Mouse (Mus musculus): ENCODE measurements around the gene Izumo1r. TPM values are rescaled to one million over a fixed set of nuclear protein-coding genes. Genes with fewer than 3 reads are reported as not detected.

The Izumo1r gene
- total and polyA plus RNA-seq, 2 experiments from 2014 or later: not detected

DNA sequence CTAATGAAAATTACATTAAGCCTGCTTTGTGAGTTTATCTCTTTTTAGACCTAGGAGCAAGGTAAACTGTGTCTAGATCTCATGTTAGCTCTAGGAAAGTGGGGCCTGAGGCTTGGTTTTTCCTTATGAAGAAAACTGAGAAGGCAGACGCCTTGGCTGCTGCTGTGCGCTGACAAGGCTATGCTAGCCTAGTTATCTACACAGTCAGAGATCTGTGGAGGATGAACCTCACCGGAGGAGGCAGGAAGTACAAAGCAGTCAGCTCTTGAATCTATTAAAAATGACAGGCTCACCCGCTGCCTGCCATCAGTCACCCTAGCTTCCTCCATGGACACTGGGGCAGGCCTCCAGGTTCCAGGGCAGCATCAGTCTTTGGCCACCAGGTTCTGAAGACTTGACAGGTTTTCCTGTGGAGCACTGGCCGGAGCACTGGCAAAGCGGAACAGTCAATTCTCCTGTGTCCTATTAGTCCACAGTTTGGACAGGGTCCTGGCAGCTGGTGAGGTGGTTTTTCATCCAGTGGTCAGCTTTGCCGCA lies 45.5 kb downstream of the Izumo1r start:
- Histone ChIP-seq H3K9me3 (ENCODE audit: low read length) (no peaks in the 10 kb centered on the region), H3K27me3 (ENCODE audit: insufficient read depth, low read length) (peaks cover 15% of the 10 kb centered on the region; the same call in 1 of the 2 replicates), H3K4me1 (ENCODE audit: insufficient read depth, low read length) (peaks cover 5% of the 10 kb centered on the region), H3K36me3 (ENCODE audit: insufficient read depth, low read length) (no peaks in the 10 kb centered on the region), H3K9ac (replicated peaks; ENCODE audit: low read length) (no peak overlapping the region), H3K27ac (no peak overlapping the region), H3K4me2 (ENCODE audit: low read depth, low read length) (no peak overlapping the region), H3K4me3 (ENCODE audit: low read length) (no peak overlapping the region)
- ATAC-seq: no peak
- no peak for TF ChIP-seq CTCF (IDR thresholded peaks at IDR 0.05; ENCODE audit: low read depth)
- no peak for DNase-seq (ENCODE audit: low spot score)
- WGBS: 60% methylated on average over 7 of the region's 7 CpGs

DNA sequence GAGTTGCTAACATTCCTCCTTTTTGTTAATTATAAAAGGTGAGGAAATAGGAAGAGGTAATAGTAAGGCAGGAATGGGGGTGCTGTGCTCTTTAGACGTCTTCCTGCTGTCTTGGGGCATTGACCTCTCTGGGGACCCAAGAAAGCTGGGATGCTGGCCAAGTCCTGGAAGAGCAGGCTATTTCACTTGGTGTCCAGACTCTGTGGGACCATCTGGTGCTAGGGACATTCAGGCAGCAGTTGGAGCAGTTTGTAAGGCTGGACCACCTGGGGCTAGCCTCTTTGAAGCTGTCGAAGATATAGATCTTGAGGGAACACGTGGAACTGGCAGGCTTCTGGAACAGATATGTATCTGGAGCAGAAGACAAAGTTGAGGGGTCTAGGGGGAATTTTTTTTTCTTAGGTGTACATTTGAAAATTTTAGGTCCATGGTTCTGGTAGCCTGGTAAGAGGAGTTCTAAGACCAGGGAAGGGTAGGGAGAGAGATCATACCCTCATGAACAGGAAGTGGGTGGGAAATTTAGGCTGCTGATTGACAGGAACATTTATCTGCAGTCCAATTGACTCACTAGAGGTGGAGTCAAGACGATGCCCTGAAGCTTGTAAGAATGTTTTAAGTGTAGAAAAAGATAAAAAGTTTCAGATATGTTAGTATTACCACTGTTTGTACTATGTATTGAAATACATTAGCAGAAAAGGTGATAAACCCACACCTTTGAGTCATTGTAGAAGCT lies 46.7 kb downstream of the Izumo1r start:
- Histone ChIP-seq H3K4me1 (ENCODE audit: insufficient read depth, low read length) (peaks cover 5% of the 10 kb centered on the region), H3K27ac (no peak overlapping the region), H3K9me3 (ENCODE audit: low read length) (no peaks in the 10 kb centered on the region), H3K4me2 (ENCODE audit: low read depth, low read length) (no peak overlapping the region), H3K27me3 (ENCODE audit: insufficient read depth, low read length) (peaks cover 15% of the 10 kb centered on the region; the same call in 1 of the 2 replicates), H3K4me3 (ENCODE audit: low read length) (no peak overlapping the region), H3K9ac (replicated peaks; ENCODE audit: low read length) (no peak overlapping the region), H3K36me3 (ENCODE audit: insufficient read depth, low read length) (no peaks in the 10 kb centered on the region)
- DNase-seq (ENCODE audit: low spot score): peak; percentile 42
- no peak for ATAC-seq
- TF ChIP-seq CTCF (IDR thresholded peaks at IDR 0.05; ENCODE audit: low read depth): no peak
- 31% methylated on average over 4 of the region's 4 CpGs for WGBS

DNA sequence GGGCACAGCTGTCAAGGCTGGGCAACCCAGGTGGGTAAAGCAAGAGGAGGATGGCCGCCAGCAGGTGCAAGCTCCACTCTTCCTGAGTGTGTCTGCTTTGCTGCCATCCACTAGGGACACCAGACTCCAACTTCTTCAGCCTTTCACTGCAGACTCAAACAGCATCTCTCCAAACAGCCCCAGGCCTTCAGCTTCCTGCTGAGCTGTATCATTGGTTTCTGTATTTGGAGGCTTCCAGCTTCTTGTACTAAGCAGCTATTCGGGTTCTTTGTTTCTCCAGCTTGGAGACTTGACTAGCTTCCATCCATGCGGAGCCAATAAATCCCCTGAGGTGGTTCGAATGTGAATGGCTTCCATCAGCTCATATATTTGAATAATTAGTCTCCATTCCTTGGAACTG lies 49.2 kb downstream of the Izumo1r start:
- H3K4me2 ChIP-seq (ENCODE audit: low read depth, low read length): no peak overlapping the region
- DNase-seq (ENCODE audit: low spot score) (peak; percentile 46), ATAC-seq (peak; percentile 55; the same call in 1 of the 2 replicates)
- no peaks in the 10 kb centered on the region for H3K36me3 ChIP-seq (ENCODE audit: insufficient read depth, low read length)
- no peaks in the 10 kb centered on the region for H3K9me3 ChIP-seq (ENCODE audit: low read length)
- no peak overlapping the region for H3K9ac ChIP-seq (replicated peaks; ENCODE audit: low read length)
- peaks cover 3% of the 10 kb centered on the region; the same call in 1 of the 2 replicates for H3K27me3 ChIP-seq (ENCODE audit: insufficient read depth, low read length)
- no peaks in the 10 kb centered on the region; the same call in 1 of the 2 replicates for H3K4me1 ChIP-seq (ENCODE audit: insufficient read depth, low read length)
- H3K4me3 ChIP-seq (ENCODE audit: low read length): no peak overlapping the region
- WGBS: 51% methylated on average over 4 of the region's 4 CpGs
- no peak overlapping the region for H3K27ac ChIP-seq
- peak; percentile 50 for TF ChIP-seq CTCF (IDR thresholded peaks at IDR 0.05; ENCODE audit: low read depth)

DNA sequence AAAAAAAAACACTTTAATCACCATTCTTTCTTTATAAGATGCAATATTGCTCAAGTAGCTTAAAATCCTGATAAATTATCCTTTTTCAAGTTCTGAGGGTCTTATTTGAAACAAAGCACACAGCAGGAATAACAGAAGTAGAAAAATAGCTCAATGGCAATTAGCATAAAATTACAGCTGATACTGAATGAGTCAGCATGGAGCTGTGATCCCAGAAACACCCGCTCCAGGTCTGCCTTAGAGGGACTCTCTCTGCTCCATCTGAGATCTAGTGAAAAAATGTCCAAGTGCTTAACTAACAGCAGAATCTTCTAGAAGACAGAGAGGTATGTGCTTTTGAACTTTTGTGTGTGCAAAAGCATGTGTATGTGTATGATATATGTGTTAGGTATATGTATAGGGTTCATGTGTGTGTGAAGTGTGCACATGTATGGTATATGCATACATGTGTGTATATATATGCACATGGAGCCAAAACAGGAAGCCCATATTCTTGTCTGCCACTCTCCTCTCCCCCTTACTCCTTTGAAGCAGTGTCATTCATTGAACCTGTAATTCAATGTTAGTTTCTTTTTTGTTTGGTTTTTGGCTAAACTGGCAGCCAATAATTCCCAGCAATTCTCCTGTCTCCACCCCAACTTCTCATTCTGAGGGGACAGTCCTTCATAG lies 55.3 kb downstream of the Izumo1r start:
- Histone ChIP-seq H3K27ac (no peak overlapping the region), H3K27me3 (ENCODE audit: insufficient read depth, low read length) (no peaks in the 10 kb centered on the region), H3K4me2 (ENCODE audit: low read depth, low read length) (no peak overlapping the region), H3K4me1 (ENCODE audit: insufficient read depth, low read length) (no peaks in the 10 kb centered on the region), H3K9me3 (ENCODE audit: low read length) (no peaks in the 10 kb centered on the region), H3K36me3 (ENCODE audit: insufficient read depth, low read length) (no peaks in the 10 kb centered on the region), H3K9ac (replicated peaks; ENCODE audit: low read length) (no peak overlapping the region), H3K4me3 (ENCODE audit: low read length) (no peak overlapping the region)
- TF ChIP-seq CTCF (IDR thresholded peaks at IDR 0.05; ENCODE audit: low read depth): no peak
- WGBS: 48% methylated on average over 1 of the region's 1 CpGs
- ATAC-seq (no peak), DNase-seq (ENCODE audit: low spot score) (no peak)

DNA sequence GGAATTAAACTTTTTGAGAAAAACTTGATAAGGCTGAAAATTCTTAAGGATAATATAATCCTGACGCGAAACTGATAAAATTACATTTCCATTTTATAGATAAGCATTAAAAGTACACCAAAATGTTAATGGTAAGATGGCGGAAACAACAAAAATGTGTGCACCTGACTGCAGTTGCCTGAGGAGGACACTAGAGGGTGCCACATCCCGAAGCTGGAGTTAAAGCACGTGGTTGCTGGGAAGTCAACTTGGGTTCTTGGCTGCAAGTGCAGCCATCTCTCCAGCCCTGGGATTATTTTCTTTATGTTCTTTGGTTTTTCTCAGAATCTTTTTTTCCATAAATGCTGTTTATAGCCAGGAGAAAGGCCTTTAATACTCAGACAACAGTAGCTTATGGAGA lies 57.3 kb downstream of the Izumo1r start:
- TF ChIP-seq CTCF (IDR thresholded peaks at IDR 0.05; ENCODE audit: low read depth): peak; percentile 57
- Histone ChIP-seq H3K9ac (replicated peaks; ENCODE audit: low read length) (no peak overlapping the region), H3K9me3 (ENCODE audit: low read length) (no peaks in the 10 kb centered on the region), H3K27me3 (ENCODE audit: insufficient read depth, low read length) (no peaks in the 10 kb centered on the region), H3K27ac (no peak overlapping the region), H3K4me2 (ENCODE audit: low read depth, low read length) (no peak overlapping the region), H3K36me3 (ENCODE audit: insufficient read depth, low read length) (no peaks in the 10 kb centered on the region), H3K4me1 (ENCODE audit: insufficient read depth, low read length) (no peaks in the 10 kb centered on the region), H3K4me3 (ENCODE audit: low read length) (no peak overlapping the region)
- ATAC-seq (no peak), DNase-seq (ENCODE audit: low spot score) (no peak)
- WGBS: 58% methylated on average over 5 of the region's 5 CpGs

DNA sequence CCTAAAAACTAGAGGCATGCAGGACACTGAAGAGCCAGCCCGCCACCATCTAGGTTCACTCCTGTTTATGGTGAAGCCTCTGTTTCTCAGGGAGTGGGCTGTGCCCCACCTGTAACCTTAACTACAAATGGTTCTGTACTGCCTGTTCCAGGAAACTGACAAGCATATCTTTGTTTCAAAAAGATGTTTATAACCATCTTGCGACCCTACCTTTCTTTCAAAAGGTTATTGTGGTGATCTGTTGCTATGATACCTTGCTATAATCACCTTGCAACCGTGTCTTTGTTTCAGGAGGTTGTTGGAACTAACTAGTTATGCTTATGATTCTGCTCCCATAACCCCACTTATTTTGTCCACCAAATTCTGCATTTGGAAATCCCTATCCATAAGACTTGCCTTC lies 59.8 kb downstream of the Izumo1r start:
- no peak for TF ChIP-seq CTCF (IDR thresholded peaks at IDR 0.05; ENCODE audit: low read depth)
- no peak overlapping the region for H3K4me3 ChIP-seq (ENCODE audit: low read length)
- H3K4me2 ChIP-seq (ENCODE audit: low read depth, low read length): no peak overlapping the region
- H3K27ac ChIP-seq: no peak overlapping the region
- H3K9ac ChIP-seq (replicated peaks; ENCODE audit: low read length): no peak overlapping the region
- DNase-seq (ENCODE audit: low spot score) (no peak), ATAC-seq (no peak)
- no peaks in the 10 kb centered on the region for H3K9me3 ChIP-seq (ENCODE audit: low read length)
- no peaks in the 10 kb centered on the region for H3K36me3 ChIP-seq (ENCODE audit: insufficient read depth, low read length)
- H3K4me1 ChIP-seq (ENCODE audit: insufficient read depth, low read length): no peaks in the 10 kb centered on the region
- H3K27me3 ChIP-seq (ENCODE audit: insufficient read depth, low read length): no peaks in the 10 kb centered on the region
- WGBS: 92% methylated on average over 3 of the region's 3 CpGs

All from hindbrain, postnatal 0 days (tissue).